Mouse (Mus musculus) regulatory T cell (primary cell): ENCODE measurements at regions not wholly inside any gene's neighbourhood (a gene's known extent, or its start where the extent isn't known, plus 50 kb on each side); places are given as distances from the start of the nearest gene placed in this dataset.

ENCODE experiments used
- in situ Hi-C: fragments of 300-600 bp; cut with MboI, MseI; formaldehyde crosslinking; loops from one replicate; pipeline ENCODE4 v1.15.1; 2025; ENCODE audit warnings: high pct_unique_total_duplicates

- in situ Hi-C loops = no loop called here
Observed at GRCm38 (mm10) chr7:95460889-95461288, 710.2 kb upstream of the Tenm4 start.

- in situ Hi-C loops = no loop called here
Observed at GRCm38 (mm10) chr7:95465506-95465905, 705.5 kb upstream of the Tenm4 start.

GRCm38 (mm10) chr7:95467028-95467427 is 704.0 kb upstream of the Tenm4 start:
- in situ Hi-C loops = no loop called here

GRCm38 (mm10) chr7:95473892-95474291 is 697.2 kb upstream of the Tenm4 start:
- in situ Hi-C loops = no loop called here

- in situ Hi-C loops = no loop called here
Observed at GRCm38 (mm10) chr7:95480121-95480726, 690.8 kb upstream of the Tenm4 start.

GRCm38 (mm10) chr7:95489666-95490065 is 681.4 kb upstream of the Tenm4 start:
- in situ Hi-C loops = no loop called here

GRCm38 (mm10) chr7:95494793-95495192 is 676.3 kb upstream of the Tenm4 start:
- in situ Hi-C loops = no loop called here

GRCm38 (mm10) chr7:95502959-95503358 is 668.1 kb upstream of the Tenm4 start:
- in situ Hi-C loops = no loop called here

- in situ Hi-C loops = no loop called here
Observed at GRCm38 (mm10) chr7:95547256-95547655, 623.8 kb upstream of the Tenm4 start.

- in situ Hi-C loops = no loop called here
Observed at GRCm38 (mm10) chr7:95550099-95550498, 620.9 kb upstream of the Tenm4 start.

- in situ Hi-C loops = no loop called here
Observed at GRCm38 (mm10) chr7:95551798-95552387, 619.2 kb upstream of the Tenm4 start.

- in situ Hi-C loops = loop anchor here (5.0 kb wide), 1 partner anchor 44 kb away; no protein-coding TSS in a partner anchor
Observed at GRCm38 (mm10) chr7:95558589-95558988, 612.5 kb upstream of the Tenm4 start.

- in situ Hi-C loops = no loop called here
Observed at GRCm38 (mm10) chr7:95578633-95579032, 592.4 kb upstream of the Tenm4 start.

GRCm38 (mm10) chr7:95581325-95581724 is 589.7 kb upstream of the Tenm4 start:
- in situ Hi-C loops = no loop called here

GRCm38 (mm10) chr7:95598339-95598738 is 572.7 kb upstream of the Tenm4 start:
- in situ Hi-C loops = no loop called here

- in situ Hi-C loops = no loop called here
Observed at GRCm38 (mm10) chr7:95613736-95614135, 557.3 kb upstream of the Tenm4 start.

- in situ Hi-C loops = no loop called here
Observed at GRCm38 (mm10) chr7:95617370-95617769, 553.7 kb upstream of the Tenm4 start.

- in situ Hi-C loops = no loop called here
Observed at GRCm38 (mm10) chr7:95618170-95618569, 552.9 kb upstream of the Tenm4 start.

- in situ Hi-C loops = no loop called here
Observed at GRCm38 (mm10) chr7:95620079-95620478, 551.0 kb upstream of the Tenm4 start.

GRCm38 (mm10) chr7:95640683-95641082 is 530.4 kb upstream of the Tenm4 start:
- in situ Hi-C loops = no loop called here

GRCm38 (mm10) chr7:95674319-95674718 is 496.7 kb upstream of the Tenm4 start:
- in situ Hi-C loops = no loop called here

- in situ Hi-C loops = no loop called here
Observed at GRCm38 (mm10) chr7:95682521-95682920, 488.5 kb upstream of the Tenm4 start.

GRCm38 (mm10) chr7:95687733-95688132 is 483.3 kb upstream of the Tenm4 start:
- in situ Hi-C loops = no loop called here
